Mouse (Mus musculus) adrenal gland, postnatal 25 days (tissue): Measurements from ENCODE around the gene Urb1. TPM values are rescaled to one million over a fixed set of nuclear protein-coding genes. Genes with fewer than 3 reads are reported as not detected.
"Not testable (repeated sequence)": the region's sequence is repeated elsewhere in the genome, so short reads cannot be mapped to it uniquely, and the experiment has no call there.

ENCODE experiments used
- DNase-seq: peaks from one replicate; pipeline ENCODE4 v3.0.0; 2021; ENCODE audit warnings: mixed read lengths
- long read RNA-seq: library from polyadenylated mRNA; stranded (forward); transcript quantifications from one replicate; pipeline ENCODE4 v2.0.0, GENCODE M21; 2021
- total RNA-seq: library from RNA; stranded (reverse); gene quantifications from 2 replicates; pipeline ENCODE4 v1.2.3, GENCODE M21; 2021

Urb1 gene
- 14.3 and 17.2 TPM in 2 replicates for total RNA-seq
- long read RNA-seq, partial matches to known transcripts = 9 of 11 reads
- long read RNA-seq, other reads (novel, unspliced or antisense) = 1 of 11 reads

- DNase-seq = peak; percentile 100
These were observed at the start of gene Urb1 for GRCm38 (mm10) chr16:90809975-90810715. Gene Urb1, minus strand, starts transcription at chr16:90810413.

- DNase-seq = no peak
These were observed 48.0 kb upstream of the Urb1 start for GRCm38 (mm10) chr16:90858206-90858605.

- no peak for DNase-seq
These were observed 46.5 kb upstream of the Urb1 start for GRCm38 (mm10) chr16:90856552-90857200.

GRCm38 (mm10) chr16:90851621-90852334, 41.6 kb upstream of the Urb1 start:
- DNase-seq = no peak

GRCm38 (mm10) chr16:90850881-90851280, 40.7 kb upstream of the Urb1 start:
- no peak for DNase-seq

GRCm38 (mm10) chr16:90849262-90849661, 39.0 kb upstream of the Urb1 start:
- no peak for DNase-seq

- DNase-seq = no peak
These were observed 38.5 kb upstream of the Urb1 start for GRCm38 (mm10) chr16:90848697-90849096.

- no peak for DNase-seq
These were observed 35.4 kb upstream of the Urb1 start for GRCm38 (mm10) chr16:90845591-90845990.

- no peak for DNase-seq
These were observed 34.8 kb upstream of the Urb1 start for GRCm38 (mm10) chr16:90845038-90845437.

GRCm38 (mm10) chr16:90842164-90842563, 32.0 kb upstream of the Urb1 start:
- DNase-seq = no peak

GRCm38 (mm10) chr16:90837431-90837830, 27.2 kb upstream of the Urb1 start:
- DNase-seq = no peak

GRCm38 (mm10) chr16:90833041-90833791, 23.0 kb upstream of the Urb1 start:
- DNase-seq = no peak

GRCm38 (mm10) chr16:90832495-90832894, 22.3 kb upstream of the Urb1 start:
- DNase-seq = no peak

- no peak for DNase-seq
These were observed 21.5 kb upstream of the Urb1 start for GRCm38 (mm10) chr16:90831676-90832075.

GRCm38 (mm10) chr16:90830686-90831439, 20.6 kb upstream of the Urb1 start:
- peak; percentile 91 for DNase-seq

- peak; percentile 88 for DNase-seq
These were observed 19.9 kb upstream of the Urb1 start for GRCm38 (mm10) chr16:90829894-90830685.

- no peak for DNase-seq
These were observed 18.9 kb upstream of the Urb1 start for GRCm38 (mm10) chr16:90829136-90829535.

GRCm38 (mm10) chr16:90827498-90827897, 17.3 kb upstream of the Urb1 start:
- DNase-seq = no peak

GRCm38 (mm10) chr16:90826457-90826856, 16.2 kb upstream of the Urb1 start, which contains the start of gene Eva1c:
Gene Eva1c, plus strand, starts transcription at chr16:90826719.
- no peak for DNase-seq

GRCm38 (mm10) chr16:90826041-90826440, 15.8 kb upstream of the Urb1 start:
- no peak for DNase-seq

GRCm38 (mm10) chr16:90823986-90824385, 13.8 kb upstream of the Urb1 start:
- DNase-seq = not testable (repeated sequence)
